Mouse (Mus musculus): ENCODE results near the gene Dhx33. TPM values are rescaled to one million over a fixed set of nuclear protein-coding genes. Genes with fewer than 3 reads are reported as not detected.

The Dhx33 gene
- total RNA-seq, 2 experiments from 2014 or later, result 10.7 to 13.3 TPM

GRCm38 (mm10) chr11:70982030-70982429 is 22.2 kb downstream of the Dhx33 start:
- DNase-seq, result no peak

GRCm38 (mm10) chr11:70980751-70981510 is 23.3 kb downstream of the Dhx33 start:
- DNase-seq, result no peak

- DNase-seq, result no peak
Measured at GRCm38 (mm10) chr11:70980232-70980631, 24.0 kb downstream of the Dhx33 start.

- DNase-seq, result no peak
Measured at GRCm38 (mm10) chr11:70977293-70977692, 26.9 kb downstream of the Dhx33 start.

- no peak for DNase-seq
Measured at GRCm38 (mm10) chr11:70975193-70975592, 29.0 kb downstream of the Dhx33 start.

GRCm38 (mm10) chr11:70973947-70974346 is 30.3 kb downstream of the Dhx33 start:
- no peak for DNase-seq

- no peak for DNase-seq
Measured at GRCm38 (mm10) chr11:70972586-70972985, 31.7 kb downstream of the Dhx33 start.

GRCm38 (mm10) chr11:70970560-70971540 is 33.4 kb downstream of the Dhx33 start:
- no peak for DNase-seq

GRCm38 (mm10) chr11:70969821-70970559 is 34.2 kb downstream of the Dhx33 start, which contains the start of the genes Nup88 and Rpain:
Nup88 (minus strand) TSS chr11:70969973.
Rpain (plus strand) TSS chr11:70970213.
- DNase-seq, result peak; percentile 85

- no peak for DNase-seq
Measured at GRCm38 (mm10) chr11:70969271-70969794, 34.9 kb downstream of the Dhx33 start.

GRCm38 (mm10) chr11:70964222-70964907 is 39.9 kb downstream of the Dhx33 start:
- DNase-seq, result no peak

GRCm38 (mm10) chr11:70960786-70961554 is 43.3 kb downstream of the Dhx33 start:
- DNase-seq, result no peak

GRCm38 (mm10) chr11:70954711-70955110 is 49.5 kb downstream of the Dhx33 start:
- no peak for DNase-seq

- DNase-seq, result no peak
Measured at GRCm38 (mm10) chr11:70944935-70945817, 59.1 kb downstream of the Dhx33 start.

GRCm38 (mm10) chr11:70943651-70944050 is 60.6 kb downstream of the Dhx33 start:
- no peak for DNase-seq

- DNase-seq, result no peak
Measured at GRCm38 (mm10) chr11:70942596-70942995, 61.6 kb downstream of the Dhx33 start.

- DNase-seq, result no peak
Measured at GRCm38 (mm10) chr11:70935316-70935715, 68.9 kb downstream of the Dhx33 start.

Measured in gastrocnemius, postnatal 10 days (tissue).